Mouse (Mus musculus) kidney, adult 2 months (tissue): ENCODE data around the gene Spink4. TPM values are rescaled to one million over a fixed set of nuclear protein-coding genes. Genes with fewer than 3 reads are reported as not detected.
A peak's percentile ranks its signal among the peaks of the same experiment; 100 is the strongest.

ENCODE experiments used
- DNase-seq: peaks from one replicate; pipeline ENCODE4 v3.0.0; 2021
- H3K27ac ChIP-seq: fragments of 200-500 bp; 2 replicates; pipeline ENCODE4 v1.5.1; 2012; ENCODE audit warnings: low read depth, low read length, control low read depth, inconsistent platforms; ENCODE audit not compliant: insufficient read depth
- H3K27me3 ChIP-seq: fragments of 200-500 bp; replicated peaks from 2 replicates; pipeline ENCODE4 v1.6.1; 2012; ENCODE audit warnings: mild to moderate bottlenecking, moderate library complexity, low read length, inconsistent platforms; ENCODE audit not compliant: control insufficient read depth, insufficient read depth
- H3K36me3 ChIP-seq: fragments of 200-500 bp; 2 replicates; pipeline ENCODE4 v1.6.1; 2012; ENCODE audit warnings: mild to moderate bottlenecking, moderate library complexity, low read length, inconsistent platforms; ENCODE audit not compliant: control insufficient read depth, insufficient read depth
- H3K4me1 ChIP-seq: fragments of 200-500 bp; 2 replicates; pipeline ENCODE4 v1.6.1; 2011; ENCODE audit warnings: low read length; ENCODE audit not compliant: control insufficient read depth, insufficient read depth
- H3K4me3 ChIP-seq: fragments of 200-500 bp; 2 replicates; pipeline ENCODE4 v1.5.1; 2011; ENCODE audit warnings: mild to moderate bottlenecking, low read depth, low read length, control low read depth; ENCODE audit not compliant: insufficient read depth
- CTCF ChIP-seq: fragments of 200-500 bp; conservative IDR thresholded peaks from 2 replicates; pipeline ENCODE4 v1.5.1; 2011; ENCODE audit warnings: low read depth, mild to moderate bottlenecking, control low read depth, low read length, moderate library complexity, mixed read lengths; ENCODE audit not compliant: insufficient read depth, insufficient read length
- POLR2A ChIP-seq: fragments of 200-500 bp; IDR thresholded peaks from one replicate; pipeline ENCODE4 v1.6.1; 2011; ENCODE audit warnings: low read depth, low read length, control low read depth
- WGBS: fragments of 180-500 bp; shearing (Covaris S2); methylation state at CpG from one replicate; pipeline ENCODE4 v1.1.7; 2018; 5-methylcytosine and 5-hydroxymethylcytosine counted together
- polyA plus RNA-seq: library from polyadenylated mRNA; depleted of rRNA; stranded (reverse); fragments of >200 nt; gene quantifications from 2 replicates; pipeline ENCODE4 v1.2.3, GENCODE M21; 2012; rRNA removed

The Spink4 gene
- polyA plus RNA-seq, 1 experiment, result 3.2 TPM

GRCm38 (mm10) chr4:40975678-40976077, 55.8 kb downstream of the Spink4 start:
- 68% methylated on average over 3 of the region's 3 CpGs for WGBS
- no peak overlapping the region for H3K4me3 ChIP-seq
- DNase-seq, result peak; percentile 23
- H3K27ac ChIP-seq, result no peak overlapping the region
- TF ChIP-seq CTCF, result no peak
- TF ChIP-seq POLR2A, result no peak
- H3K4me1 ChIP-seq, result peaks cover 6% of the 10 kb centered on the region; the same call in 1 of the 2 replicates
- no peaks in the 10 kb centered on the region for H3K27me3 ChIP-seq
- H3K36me3 ChIP-seq, result peaks cover 12% of the 10 kb centered on the region

- Histone ChIP-seq H3K36me3 (peaks cover 12% of the 10 kb centered on the region), H3K4me1 (peaks cover 6% of the 10 kb centered on the region; the same call in 1 of the 2 replicates), H3K4me3 (no peak overlapping the region), H3K27ac (no peak overlapping the region), H3K27me3 (no peaks in the 10 kb centered on the region)
- 86% methylated on average over 10 of the region's 10 CpGs for WGBS
- no peak for TF ChIP-seq CTCF
- no peak for TF ChIP-seq POLR2A
- no peak for DNase-seq
Observed at GRCm38 (mm10) chr4:40976651-40977050, 56.8 kb downstream of the Spink4 start.

DNA sequence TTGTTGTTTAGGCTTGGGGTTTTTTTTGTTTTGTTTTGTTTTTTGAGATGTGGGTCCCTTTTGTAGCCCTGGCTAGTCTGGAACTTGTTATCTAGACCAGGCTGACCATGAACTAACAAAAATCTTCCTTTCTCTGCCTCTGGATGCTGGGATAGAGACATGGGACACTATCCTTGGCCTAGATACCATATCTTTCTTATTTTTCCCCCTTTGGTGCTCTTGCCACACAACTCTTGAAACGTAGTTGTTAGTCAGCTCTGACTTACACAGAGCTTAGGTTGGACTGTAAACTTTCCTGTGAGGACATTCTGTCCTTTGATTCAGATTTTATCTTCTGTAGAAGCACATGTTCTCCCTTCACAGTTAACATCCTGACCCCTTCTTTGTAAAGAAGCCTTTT, 59.6 kb downstream of the Spink4 start:
- no peak overlapping the region for H3K4me3 ChIP-seq
- H3K36me3 ChIP-seq, result peaks cover 15% of the 10 kb centered on the region
- TF ChIP-seq CTCF (no peak), POLR2A (no peak)
- H3K4me1 ChIP-seq, result no peaks in the 10 kb centered on the region
- DNase-seq, result no peak
- no peaks in the 10 kb centered on the region for H3K27me3 ChIP-seq
- no peak overlapping the region for H3K27ac ChIP-seq
- 93% methylated on average over 1 of the region's 1 CpGs for WGBS

Other genes starting within 250 kb of the Spink4 start
- gene Aptx, start 216.9 kb upstream of the Spink4 start, polyA plus RNA-seq, result 7.2 and 8.9 TPM in 2 replicates
- gene Dnaja1, start 197.9 kb upstream of the Spink4 start, polyA plus RNA-seq, result 11.8 and 23.1 TPM in 2 replicates
- gene Smu1, start 162.1 kb upstream of the Spink4 start, polyA plus RNA-seq, result 21.2 and 30.1 TPM in 2 replicates
- 20.1 and 22.2 TPM in 2 replicates for gene B4galt1, start 66.0 kb upstream of the Spink4 start, polyA plus RNA-seq
- 133 and 162 TPM in 2 replicates for gene Bag1, start 28.2 kb downstream of the Spink4 start, polyA plus RNA-seq
- gene Chmp5, start 28.4 kb downstream of the Spink4 start, polyA plus RNA-seq, result 25.7 and 41.9 TPM in 2 replicates
- 24.3 and 25.8 TPM in 2 replicates for gene Nfx1, start 50.9 kb downstream of the Spink4 start, polyA plus RNA-seq
- 30.1 and 30.6 TPM in 2 replicates for gene Aqp7, start 128.1 kb downstream of the Spink4 start, polyA plus RNA-seq
- 311 and 352 TPM in 2 replicates for gene Aqp3, start 178.1 kb downstream of the Spink4 start, polyA plus RNA-seq
- gene Nol6, start 204.4 kb downstream of the Spink4 start, polyA plus RNA-seq, result 29.0 and 29.3 TPM in 2 replicates
- 59.7 and 67.4 TPM in 2 replicates for gene Ube2r2, start 215.7 kb downstream of the Spink4 start, polyA plus RNA-seq